In the genomic region with DNA sequence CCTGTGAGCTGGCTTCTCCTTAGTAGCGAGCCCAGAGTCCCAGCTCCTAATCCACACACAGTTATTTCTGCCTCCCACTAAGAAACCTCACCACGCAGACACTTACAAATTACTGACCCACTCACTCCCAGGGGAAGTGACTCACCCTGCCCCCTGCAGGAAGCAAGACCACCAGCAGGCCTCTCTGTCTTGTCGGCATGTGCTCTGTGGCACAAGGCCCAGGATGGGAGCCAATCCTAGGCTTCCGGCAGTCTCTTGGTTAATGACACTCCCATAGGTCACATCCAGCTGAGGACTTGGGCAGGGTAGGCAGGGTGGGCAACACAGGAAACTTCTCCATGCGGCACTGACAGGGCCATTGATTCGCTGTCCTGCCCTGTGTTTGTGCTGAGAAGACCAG, we compare ENCODE assay signal across 10 mouse cellular contexts. TPM values are rescaled to one million over a fixed set of nuclear protein-coding genes. Genes with fewer than 3 reads are reported as not detected.
DNase-seq lines count a peak whose midpoint lies in the region; ATAC-seq and TF ChIP-seq lines count a peak whose summit lies in the region.
"Had no signal": no experiment of that assay in that cellular context is flagged by ENCODE, and none has a peak within 500 bp of the region (broad histone marks: within the 10 kb centered on the region; RNA-seq: fewer than 3 reads in every experiment).

No protein-coding gene starts in this region.

- H3K4me2 ChIP-seq in embryonic facial prominence, embryonic 12.5 days (replicated peaks), result no peak overlapping the region
- H3K4me2 ChIP-seq in kidney, embryonic 15.5 days, result no peak overlapping the region
- H3K4me2 ChIP-seq: liver, embryonic 13.5 days had no signal

- peak; percentile 15; the same call in 1 of the 2 replicates for TF ChIP-seq CTCF in olfactory bulb, adult 2 months (IDR thresholded peaks at IDR 0.05; ENCODE audit: insufficient read depth, low read depth, low read length)

- no peaks in the 10 kb centered on the region for H3K4me1 ChIP-seq in embryonic facial prominence, embryonic 12.5 days
- no peaks in the 10 kb centered on the region for H3K4me1 ChIP-seq in embryonic facial prominence, embryonic 10.5 days
- H3K4me1 ChIP-seq in kidney, embryonic 15.5 days, result no peaks in the 10 kb centered on the region
- peaks cover 36% of the 10 kb centered on the region for H3K4me1 ChIP-seq in olfactory bulb, adult 2 months (ENCODE audit: control insufficient read depth, insufficient read depth, low read length)

- no peak overlapping the region for H3K4me3 ChIP-seq in embryonic facial prominence, embryonic 12.5 days
- H3K4me3 ChIP-seq in embryonic facial prominence, embryonic 10.5 days, result no peak overlapping the region
- no peak overlapping the region for H3K4me3 ChIP-seq in kidney, embryonic 15.5 days (replicated peaks)
- no peak overlapping the region for H3K4me3 ChIP-seq in olfactory bulb, adult 2 months (ENCODE audit: insufficient read depth, low read depth, low read length)
- H3K4me3 ChIP-seq: liver, embryonic 13.5 days had no signal

- no peak for ATAC-seq in embryonic facial prominence, embryonic 12.5 days (ENCODE audit: insufficient number of reproducible peaks, insufficient read depth, low FRiP score, low TSS enrichment)
- no peak; the same call in 1 of the 2 replicates for ATAC-seq in kidney, embryonic 15.5 days (replicated peaks; ENCODE audit: low FRiP score)

- WGBS in embryonic facial prominence, embryonic 12.5 days, result 73% methylated on average over 6 of the region's 6 CpGs
- 80% methylated on average over 6 of the region's 6 CpGs for WGBS in embryonic facial prominence, embryonic 10.5 days
- 60% methylated on average over 6 of the region's 6 CpGs for WGBS in kidney, embryonic 15.5 days
- 28% methylated on average over 6 of the region's 6 CpGs for WGBS in olfactory bulb, adult 2 months

- no peak overlapping the region for H3K9ac ChIP-seq in embryonic facial prominence, embryonic 12.5 days
- no peak overlapping the region for H3K9ac ChIP-seq in kidney, embryonic 15.5 days
- H3K9ac ChIP-seq: liver, embryonic 13.5 days had no signal

- no peaks in the 10 kb centered on the region for H3K27me3 ChIP-seq in embryonic facial prominence, embryonic 12.5 days
- H3K27me3 ChIP-seq in embryonic facial prominence, embryonic 10.5 days (replicated peaks; ENCODE audit: low read depth, poor library complexity, severe bottlenecking), result no peaks in the 10 kb centered on the region
- H3K27me3 ChIP-seq in kidney, embryonic 15.5 days, result no peaks in the 10 kb centered on the region
- H3K27me3 ChIP-seq: liver, embryonic 13.5 days had no signal

- no peak for DNase-seq in embryonic facial prominence, embryonic 10.5 days (ENCODE audit: low spot score)
- DNase-seq in kidney, postnatal 14 days, result peak; percentile 52
- peak; percentile 30 for DNase-seq in thymus, postnatal 14 days
- no peak for DNase-seq in thymus, postnatal 25 days
- no peak for DNase-seq in layer of hippocampus, postnatal 14 days (ENCODE audit: low spot score in 2 of 2)
- DNase-seq: gastrocnemius, postnatal 10 days; liver, embryonic 13.5 days had no signal

- H3K36me3 ChIP-seq in embryonic facial prominence, embryonic 12.5 days, result peaks cover 77% of the 10 kb centered on the region
- peaks cover 95% of the 10 kb centered on the region for H3K36me3 ChIP-seq in embryonic facial prominence, embryonic 10.5 days (replicated peaks)
- peaks cover 80% of the 10 kb centered on the region for H3K36me3 ChIP-seq in kidney, embryonic 15.5 days

- TF ChIP-seq POLR2A in olfactory bulb, adult 2 months (IDR thresholded peaks at IDR 0.05; ENCODE audit: insufficient read depth, low read depth, low read length), result no peak

- no peaks in the 10 kb centered on the region for H3K9me3 ChIP-seq in embryonic facial prominence, embryonic 12.5 days
- no peaks in the 10 kb centered on the region for H3K9me3 ChIP-seq in embryonic facial prominence, embryonic 10.5 days
- no peaks in the 10 kb centered on the region for H3K9me3 ChIP-seq in kidney, embryonic 15.5 days (replicated peaks)
- H3K9me3 ChIP-seq: liver, embryonic 13.5 days had no signal

- peak overlapping the region; percentile 42; the same call in 1 of the 2 replicates for H3K27ac ChIP-seq in embryonic facial prominence, embryonic 12.5 days
- no peak overlapping the region for H3K27ac ChIP-seq in embryonic facial prominence, embryonic 10.5 days (replicated peaks)
- no peak overlapping the region for H3K27ac ChIP-seq in kidney, embryonic 15.5 days
- peak overlapping the region; percentile 2; the same call in 1 of the 2 replicates for H3K27ac ChIP-seq in olfactory bulb, adult 2 months (ENCODE audit: insufficient read depth, low read depth, low read length)
- H3K27ac ChIP-seq: liver, embryonic 13.5 days had no signal

RNA-seq across cellular contexts. Expression of a gene that starts 11.9 kb away (rescaled TPM):
- 18.2 and 20.3 TPM in 2 replicates for polyA plus RNA-seq in embryonic facial prominence, embryonic 12.5 days (2016; fragmentation: Nextera tagmentation; extraction: Ambion mirVana)
- 12.1 and 15.9 TPM in 2 replicates for polyA plus RNA-seq in embryonic facial prominence, embryonic 10.5 days (2016; fragmentation: Nextera tagmentation; extraction: Ambion mirVana)
- 14.1 and 17.3 TPM in 2 replicates for polyA plus RNA-seq in kidney, embryonic 15.5 days (2015; fragmentation: Nextera tagmentation; extraction: Ambion mirVana)
- polyA plus RNA-seq in olfactory bulb, adult 2 months (2012; ENCODE audit: insufficient read depth, insufficient read length, low replicate concordance, missing spikeins), result not detected in 2 replicates
- total RNA-seq in layer of hippocampus, postnatal 14 days (2021), result 10 to 100 TPM; 65.6 to 65.9 TPM

RNA-seq across cellular contexts. Expression of a gene that starts 21.2 kb away (rescaled TPM):
- 236 and 247 TPM in 2 replicates for polyA plus RNA-seq in embryonic facial prominence, embryonic 12.5 days (2016; fragmentation: Nextera tagmentation; extraction: Ambion mirVana)
- 819 and 896 TPM in 2 replicates for polyA plus RNA-seq in embryonic facial prominence, embryonic 10.5 days (2016; fragmentation: Nextera tagmentation; extraction: Ambion mirVana)
- polyA plus RNA-seq in kidney, embryonic 15.5 days (2015; fragmentation: Nextera tagmentation; extraction: Ambion mirVana), result 250 and 269 TPM in 2 replicates
- polyA plus RNA-seq in olfactory bulb, adult 2 months (2012; ENCODE audit: insufficient read depth, insufficient read length, low replicate concordance, missing spikeins), result not detected in 2 replicates
- 10 to 100 TPM; 31.3 to 32.7 TPM for total RNA-seq in layer of hippocampus, postnatal 14 days (2021)

RNA-seq across cellular contexts. Expression of a gene that starts 45.8 kb away (rescaled TPM):
- 135 and 137 TPM in 2 replicates for polyA plus RNA-seq in embryonic facial prominence, embryonic 12.5 days (2016; fragmentation: Nextera tagmentation; extraction: Ambion mirVana)
- polyA plus RNA-seq in embryonic facial prominence, embryonic 10.5 days (2016; fragmentation: Nextera tagmentation; extraction: Ambion mirVana), result 85.5 and 87.8 TPM in 2 replicates
- 75.2 and 81.5 TPM in 2 replicates for polyA plus RNA-seq in kidney, embryonic 15.5 days (2015; fragmentation: Nextera tagmentation; extraction: Ambion mirVana)
- polyA plus RNA-seq in olfactory bulb, adult 2 months (2012; ENCODE audit: insufficient read depth, insufficient read length, low replicate concordance, missing spikeins), result 554 TPM in 1 of 2 replicates, not detected in the other
- 100 to 1,000 TPM; 487 to 502 TPM for total RNA-seq in layer of hippocampus, postnatal 14 days (2021)

RNA-seq across cellular contexts. Expression of a gene that starts 56.3 kb away (rescaled TPM):
- polyA plus RNA-seq in embryonic facial prominence, embryonic 12.5 days (2016; fragmentation: Nextera tagmentation; extraction: Ambion mirVana), result 0.68 and 0.73 TPM in 2 replicates
- polyA plus RNA-seq in embryonic facial prominence, embryonic 10.5 days (2016; fragmentation: Nextera tagmentation; extraction: Ambion mirVana), result 0.96 and 1.3 TPM in 2 replicates
- polyA plus RNA-seq in kidney, embryonic 15.5 days (2015; fragmentation: Nextera tagmentation; extraction: Ambion mirVana), result 1.0 and 1.2 TPM in 2 replicates
- not detected in 2 replicates for polyA plus RNA-seq in olfactory bulb, adult 2 months (2012; ENCODE audit: insufficient read depth, insufficient read length, low replicate concordance, missing spikeins)
- total RNA-seq in layer of hippocampus, postnatal 14 days (2021), result 10 to 100 TPM; 10.7 to 19.3 TPM
- polyA plus RNA-seq: liver, embryonic 13.5 days had no signal

RNA-seq across cellular contexts. Expression of a gene that starts 57.6 kb away (rescaled TPM):
- not detected in 2 replicates for polyA plus RNA-seq in embryonic facial prominence, embryonic 12.5 days (2016; fragmentation: Nextera tagmentation; extraction: Ambion mirVana)
- polyA plus RNA-seq in embryonic facial prominence, embryonic 10.5 days (2016; fragmentation: Nextera tagmentation; extraction: Ambion mirVana), result not detected in 2 replicates
- polyA plus RNA-seq in kidney, embryonic 15.5 days (2015; fragmentation: Nextera tagmentation; extraction: Ambion mirVana), result not detected in 2 replicates
- polyA plus RNA-seq in olfactory bulb, adult 2 months (2012; ENCODE audit: insufficient read depth, insufficient read length, low replicate concordance, missing spikeins), result not detected in 2 replicates
- not detected for total RNA-seq in layer of hippocampus, postnatal 14 days (2021)
- total RNA-seq: gastrocnemius, postnatal 10 days had no signal
- polyA plus RNA-seq: liver, embryonic 13.5 days had no signal

Comparison
In these comparisons a context has a peak if more than half of its experiments do, and no peak if none do; other contexts are left out.
1. H3K27ac ChIP-seq: peak in embryonic facial prominence, embryonic 12.5 days (single experiment) and olfactory bulb, adult 2 months (single experiment); none in embryonic facial prominence, embryonic 10.5 days (single experiment) and kidney, embryonic 15.5 days (single experiment).
2. DNase-seq: peak in kidney, postnatal 14 days (single experiment) and thymus, postnatal 14 days (single experiment); none in embryonic facial prominence, embryonic 10.5 days (single experiment), thymus, postnatal 25 days (single experiment) and layer of hippocampus, postnatal 14 days (0 of 2).
3. RNA of a gene that starts 11.9 kb away (polyA plus RNA-seq): 18.2 to 20.3 TPM in embryonic facial prominence, embryonic 12.5 days, 14.1 to 17.3 TPM in kidney, embryonic 15.5 days and 12.1 to 15.9 TPM in embryonic facial prominence, embryonic 10.5 days; not detected in olfactory bulb, adult 2 months; every median in the first group is over 10 times any median in the second.